In the genomic region with DNA sequence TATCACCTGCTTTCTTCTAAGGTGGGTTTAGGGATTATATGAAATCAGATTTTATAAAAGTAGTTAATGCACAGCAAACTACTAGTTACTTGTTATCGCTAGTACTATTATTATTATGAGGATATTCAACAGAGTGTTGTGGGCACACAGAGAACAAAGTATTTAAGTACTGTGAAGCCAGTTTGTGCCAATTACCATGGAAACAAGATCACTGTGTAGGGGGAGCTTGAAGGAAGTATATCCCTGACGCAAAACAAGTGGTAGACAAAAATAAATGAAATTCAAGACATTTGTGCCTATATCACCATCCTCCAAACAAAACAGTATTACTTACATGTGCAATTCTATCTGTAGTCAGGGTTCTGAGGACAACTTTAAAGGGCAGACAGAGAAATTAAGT, we compare ENCODE assay signal across 21 mouse cellular contexts.
DNase-seq lines count a peak whose midpoint lies in the region; ATAC-seq lines count a peak whose summit lies in the region.
"Had no signal": no experiment of that assay in that cellular context is flagged by ENCODE, and none has a peak within 500 bp of the region (broad histone marks: within the 10 kb centered on the region; RNA-seq: fewer than 3 reads in every experiment).

No protein-coding gene starts in this region.

- peak; percentile 82 for ATAC-seq in frontal cortex, adult (ENCODE audit: low TSS enrichment)
- ATAC-seq: activated CD4-positive, CD25-positive, alpha-beta regulatory T cell, adult 4 months; CD4-positive, CD25-positive, alpha-beta regulatory T cell, adult 4 months; forebrain, embryonic 13.5 days; forebrain, embryonic 15.5 days; forebrain, postnatal 0 days; Patski had no signal

- no peak for DNase-seq in frontal cortex, postnatal 10 days (ENCODE audit: low spot score in 2 of 2)
- peak; percentile 1 for DNase-seq in right cerebral cortex, adult 18-20 months
- no peak for DNase-seq in right cerebral cortex, postnatal 10 days (ENCODE audit: low spot score in 2 of 2)
- DNase-seq in telencephalon, adult 2 months (ENCODE audit: low read depth, low spot score), result peak; percentile 51
- no peak for DNase-seq in layer of hippocampus, adult 8-10 months (ENCODE audit: low spot score in 2 of 2)
- DNase-seq: adrenal gland, adult 8-10 months; adrenal gland, postnatal 14 days; adrenal gland, postnatal 36 days; B cell, adult 2 months; cerebellum, adult 11-12 months; cerebellum, adult 2 months; cerebellum, adult 9-10 months; cerebellum, postnatal 10 days; cerebellum, postnatal 25 days; forebrain, postnatal 0 days had no signal

Comparison
In these comparisons a context has a peak if more than half of its experiments do, and no peak if none do; other contexts are left out.
1. DNase-seq: peak in right cerebral cortex, adult 18-20 months (single experiment) and telencephalon, adult 2 months (single experiment); none in frontal cortex, postnatal 10 days (0 of 2), right cerebral cortex, postnatal 10 days (0 of 2) and layer of hippocampus, adult 8-10 months (0 of 2).